Mouse (Mus musculus): ENCODE data around the gene Acox3.

GRCm38 (mm10) chr5:35611170-35611569 lies 28.3 kb downstream of the Acox3 start:
- TF ChIP-seq CTCF (conservative IDR thresholded peaks at IDR 0.05; ENCODE audit: low read length) (no peak), POU5F1 (IDR thresholded peaks at IDR 0.05; ENCODE audit: borderline replicate concordance, low read length) (no peak)
